Mouse (Mus musculus) naive thymus-derived CD4-positive, alpha-beta T cell, adult 2 months (primary cell): ENCODE results near the gene Wrb.
"Not testable (repeated sequence)": the region's sequence is repeated elsewhere in the genome, so short reads cannot be mapped to it uniquely, and the experiment has no call there.

Experiments
- DNase-seq: peaks from one replicate; pipeline ENCODE4 v3.0.0-alpha.2; 2011; ENCODE audit warnings: low read depth

The Wrb gene

GRCm38 (mm10) chr16:96145110-96145800 is at the start of gene Wrb:
Wrb (plus strand) TSS chr16:96145407.
- DNase-seq = peak; percentile 100

- DNase-seq = no peak
Measured at GRCm38 (mm10) chr16:96095966-96096365, 49.2 kb upstream of the Wrb start.

GRCm38 (mm10) chr16:96097811-96098210 is 47.4 kb upstream of the Wrb start:
- not testable (repeated sequence) for DNase-seq

- DNase-seq = peak; percentile 64
Measured at GRCm38 (mm10) chr16:96103036-96103435, 42.2 kb upstream of the Wrb start.

- DNase-seq = no peak
Measured at GRCm38 (mm10) chr16:96109673-96110072, 35.5 kb upstream of the Wrb start.

- DNase-seq = no peak
Measured at GRCm38 (mm10) chr16:96110655-96111345, 34.4 kb upstream of the Wrb start.

GRCm38 (mm10) chr16:96112769-96113168 is 32.4 kb upstream of the Wrb start:
- no peak for DNase-seq

- DNase-seq = peak; percentile 27
Measured at GRCm38 (mm10) chr16:96114729-96115128, 30.5 kb upstream of the Wrb start.

GRCm38 (mm10) chr16:96120022-96120623 is 25.1 kb upstream of the Wrb start:
- no peak for DNase-seq

- peak; percentile 47 for DNase-seq
Measured at GRCm38 (mm10) chr16:96126684-96127171, 18.5 kb upstream of the Wrb start.

GRCm38 (mm10) chr16:96127288-96127656 is 17.9 kb upstream of the Wrb start:
- DNase-seq = no peak

- DNase-seq = peak; percentile 94
Measured at GRCm38 (mm10) chr16:96127657-96128344, 17.4 kb upstream of the Wrb start, which contains the start of gene Hmgn1. Hmgn1 (minus strand) TSS chr16:96127729.

GRCm38 (mm10) chr16:96128466-96128865 is 16.7 kb upstream of the Wrb start:
- no peak for DNase-seq

GRCm38 (mm10) chr16:96144748-96145109 is 478 bp upstream of the Wrb start:
- not testable (repeated sequence) for DNase-seq

- no peak for DNase-seq
Measured at GRCm38 (mm10) chr16:96145814-96146213, 607 bp downstream of the Wrb start.

GRCm38 (mm10) chr16:96148834-96149233 is 3.6 kb downstream of the Wrb start:
- DNase-seq = no peak

- DNase-seq = no peak
Measured at GRCm38 (mm10) chr16:96149311-96149710, 4.1 kb downstream of the Wrb start.

GRCm38 (mm10) chr16:96150995-96151394 is 5.8 kb downstream of the Wrb start:
- DNase-seq = no peak

GRCm38 (mm10) chr16:96151551-96151950 is 6.3 kb downstream of the Wrb start:
- DNase-seq = peak; percentile 78

- DNase-seq = no peak
Measured at GRCm38 (mm10) chr16:96154476-96154875, 9.3 kb downstream of the Wrb start.

- DNase-seq = no peak
Measured at GRCm38 (mm10) chr16:96156019-96156418, 10.8 kb downstream of the Wrb start.

- no peak for DNase-seq
Measured at GRCm38 (mm10) chr16:96157171-96157570, 12.0 kb downstream of the Wrb start.
